Mouse (Mus musculus) layer of hippocampus, adult 11-12 months (tissue): ENCODE results near the gene Olfr834.

Source experiments
- DNase-seq: peaks from one replicate; pipeline ENCODE4 v3.0.0; 2022; ENCODE audit warnings: low spot score

The Olfr834 gene

DNA sequence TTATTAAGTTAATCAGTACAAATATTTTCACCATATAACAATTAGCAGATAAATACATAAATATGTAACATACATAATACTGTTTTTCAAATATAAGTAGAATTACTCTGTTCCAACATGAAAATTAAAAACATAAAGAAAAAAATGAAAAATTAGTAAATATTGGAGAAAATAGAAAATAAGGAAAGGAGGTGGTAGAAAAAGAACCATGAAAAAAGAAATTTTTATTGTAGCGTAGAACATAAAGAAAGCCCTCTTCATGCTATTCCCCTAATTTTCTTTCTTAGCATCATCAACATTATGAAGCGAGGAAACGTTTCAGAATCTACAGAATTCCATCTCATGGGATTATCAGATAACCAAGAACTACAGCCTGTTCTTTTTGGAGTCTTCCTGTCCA lies at the start of gene Olfr834:
Gene Olfr834 (plus strand): TSS at position 301 of the 400 bp plus-strand sequence.
- DNase-seq: no peak

DNA sequence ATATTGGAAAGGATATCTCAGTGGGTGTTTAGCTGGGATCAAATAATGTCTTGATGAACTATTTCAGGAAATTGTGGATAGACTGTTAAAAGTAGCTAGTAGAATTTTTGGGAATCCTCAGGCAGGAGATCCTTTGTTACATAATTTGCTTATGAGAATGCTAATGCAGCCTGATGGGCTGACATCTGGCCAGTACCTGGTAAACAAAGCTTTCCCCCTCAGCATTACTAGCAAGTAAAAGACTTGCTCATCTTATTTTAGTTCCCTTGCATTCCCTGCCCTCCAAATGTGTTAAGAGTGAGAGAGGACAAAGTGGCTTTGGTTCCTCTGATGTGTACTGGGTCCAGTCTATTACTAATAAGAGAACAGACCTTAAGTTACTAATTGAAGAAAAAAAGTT lies 25.8 kb upstream of the Olfr834 start:
- no peak for DNase-seq

DNA sequence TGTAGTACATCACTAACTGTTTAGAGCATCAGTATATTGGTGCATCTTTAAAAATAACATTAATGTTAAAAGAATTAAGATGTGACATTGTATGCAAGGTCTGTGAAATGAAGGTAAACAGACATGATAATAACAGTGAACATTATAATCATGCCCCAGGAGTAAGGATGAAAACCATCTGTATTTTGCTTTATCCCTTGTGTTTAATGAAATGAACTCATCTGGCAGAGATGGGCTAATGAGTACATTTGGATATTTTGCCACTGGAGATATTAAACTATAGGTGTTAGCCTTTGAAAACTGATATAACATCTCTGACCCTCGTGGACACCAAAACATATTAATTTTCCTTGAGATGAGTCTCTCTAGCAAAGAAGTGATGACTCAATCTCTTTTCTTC lies 44.6 kb downstream of the Olfr834 start, which contains the start of gene Olfr835:
Gene Olfr835 (plus strand): TSS at position 301 of the 400 bp plus-strand sequence.
- DNase-seq: no peak
